Mouse (Mus musculus): Measurements from ENCODE around the gene Pdcd2. TPM values are rescaled to one million over a fixed set of nuclear protein-coding genes. Genes with fewer than 3 reads are reported as not detected.
"Not testable (repeated sequence)": the region's sequence is repeated elsewhere in the genome, so short reads cannot be mapped to it uniquely, and the experiment has no call there.

The Pdcd2 gene
- 34.2 and 45.3 TPM in 2 replicates for total RNA-seq (2021)
- long read RNA-seq, transcript Pdcd2-201 (6 exons, 1,120 nt), result major isoform, 27 of 35 reads
- long read RNA-seq, partial matches to known transcripts, result 4 of 35 reads
- long read RNA-seq, other reads (novel, unspliced or antisense), result 4 of 35 reads

DNA sequence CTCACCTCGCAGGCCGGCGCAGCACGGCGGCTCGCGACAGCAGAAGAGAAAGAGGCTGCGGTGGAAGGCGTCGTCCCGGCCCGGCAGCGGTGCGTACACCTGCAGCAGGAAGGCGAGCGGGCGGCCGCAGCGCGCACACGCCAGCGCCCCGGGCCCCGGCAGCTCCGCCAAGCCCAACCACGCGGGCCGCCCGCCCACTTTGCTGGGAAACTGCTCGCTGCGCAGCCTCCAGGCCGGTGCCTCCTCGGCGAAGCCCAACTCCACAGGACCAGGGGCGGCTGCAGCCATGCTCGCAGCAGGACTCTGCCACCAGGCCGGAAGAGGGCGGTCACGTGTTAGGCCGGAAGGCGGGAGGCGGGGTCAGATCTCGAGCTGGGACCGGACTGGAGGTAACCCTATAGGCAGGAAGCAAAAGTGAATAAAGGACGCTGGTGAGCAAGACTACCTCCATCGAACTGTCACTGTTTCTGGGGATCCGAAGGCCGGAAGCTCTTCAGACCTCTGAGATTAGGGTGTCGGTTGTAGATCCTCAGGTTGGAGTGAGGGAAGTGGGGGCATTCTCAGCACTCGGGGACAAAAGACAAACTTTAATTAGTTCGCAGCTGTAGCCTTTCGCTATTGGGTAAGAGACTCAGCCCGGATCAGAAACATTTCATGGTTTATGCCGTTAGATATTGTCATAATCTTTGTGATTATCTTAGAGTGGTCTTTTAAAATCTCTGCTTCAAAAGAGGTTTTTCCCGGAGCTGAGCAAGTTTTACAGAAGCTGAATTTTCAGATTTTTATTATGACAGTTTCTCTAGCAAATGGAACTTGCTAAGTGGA, at the start of gene Pdcd2:
TSS of gene Pdcd2 (minus strand) at position 316 of the 825 bp plus-strand sequence.
- peak; percentile 94 for DNase-seq

DNA sequence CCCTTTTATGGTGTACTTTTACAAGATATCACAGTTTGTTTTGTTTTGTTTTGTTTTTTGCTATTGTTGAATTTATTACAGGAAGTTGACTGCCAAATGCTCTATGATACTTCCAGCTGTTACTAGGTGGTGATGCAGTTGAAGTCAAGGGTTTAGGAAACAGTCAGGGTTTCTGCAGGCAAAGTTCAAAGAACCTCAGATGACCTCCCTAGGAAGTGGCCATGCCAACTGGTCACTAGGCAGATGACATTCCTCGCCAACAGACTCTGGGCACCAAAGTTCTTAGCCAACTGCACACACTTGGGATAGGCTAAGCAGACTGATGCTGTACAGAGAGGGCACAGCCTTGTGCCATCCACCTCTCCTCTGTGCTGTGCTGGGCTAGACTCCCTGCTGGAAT, 48.0 kb upstream of the Pdcd2 start:
- no peak for DNase-seq

DNA sequence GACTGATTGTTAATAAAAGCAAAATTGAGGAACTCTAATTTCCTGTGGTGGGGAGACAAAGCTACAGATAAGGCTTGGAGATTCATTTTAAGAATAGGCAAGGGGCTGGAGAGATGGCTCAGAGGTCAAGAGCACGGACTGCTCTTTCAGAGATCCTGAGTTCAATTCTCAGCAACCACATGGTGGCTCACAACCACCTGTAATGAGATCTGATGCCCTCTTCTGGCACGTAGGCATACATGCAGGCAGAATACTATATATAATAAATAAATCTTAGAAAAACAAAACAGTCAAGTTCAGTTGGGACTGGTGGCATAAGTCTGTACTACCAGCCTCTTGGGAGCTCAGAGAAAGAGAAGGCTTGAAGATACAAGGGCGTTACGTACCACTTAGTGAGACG, 39.8 kb upstream of the Pdcd2 start:
- no peak for DNase-seq

DNA sequence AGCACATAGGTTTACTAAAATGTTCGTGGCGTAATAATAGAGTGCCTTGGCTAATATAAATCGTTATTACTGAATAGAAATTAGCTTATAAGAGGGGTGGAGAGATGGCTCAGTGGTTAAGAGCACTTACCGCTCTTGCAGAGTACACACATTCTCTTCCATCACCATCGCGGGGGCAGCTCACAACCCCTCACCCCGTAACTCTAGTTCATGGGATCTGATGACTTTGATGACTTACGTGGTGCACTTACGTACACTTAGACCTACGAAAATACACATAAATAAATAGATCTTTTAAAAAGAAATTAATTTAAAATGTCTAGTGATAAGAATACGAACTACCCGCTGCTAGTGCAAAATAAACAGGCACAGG, 37.8 kb upstream of the Pdcd2 start:
- no peak for DNase-seq

DNA sequence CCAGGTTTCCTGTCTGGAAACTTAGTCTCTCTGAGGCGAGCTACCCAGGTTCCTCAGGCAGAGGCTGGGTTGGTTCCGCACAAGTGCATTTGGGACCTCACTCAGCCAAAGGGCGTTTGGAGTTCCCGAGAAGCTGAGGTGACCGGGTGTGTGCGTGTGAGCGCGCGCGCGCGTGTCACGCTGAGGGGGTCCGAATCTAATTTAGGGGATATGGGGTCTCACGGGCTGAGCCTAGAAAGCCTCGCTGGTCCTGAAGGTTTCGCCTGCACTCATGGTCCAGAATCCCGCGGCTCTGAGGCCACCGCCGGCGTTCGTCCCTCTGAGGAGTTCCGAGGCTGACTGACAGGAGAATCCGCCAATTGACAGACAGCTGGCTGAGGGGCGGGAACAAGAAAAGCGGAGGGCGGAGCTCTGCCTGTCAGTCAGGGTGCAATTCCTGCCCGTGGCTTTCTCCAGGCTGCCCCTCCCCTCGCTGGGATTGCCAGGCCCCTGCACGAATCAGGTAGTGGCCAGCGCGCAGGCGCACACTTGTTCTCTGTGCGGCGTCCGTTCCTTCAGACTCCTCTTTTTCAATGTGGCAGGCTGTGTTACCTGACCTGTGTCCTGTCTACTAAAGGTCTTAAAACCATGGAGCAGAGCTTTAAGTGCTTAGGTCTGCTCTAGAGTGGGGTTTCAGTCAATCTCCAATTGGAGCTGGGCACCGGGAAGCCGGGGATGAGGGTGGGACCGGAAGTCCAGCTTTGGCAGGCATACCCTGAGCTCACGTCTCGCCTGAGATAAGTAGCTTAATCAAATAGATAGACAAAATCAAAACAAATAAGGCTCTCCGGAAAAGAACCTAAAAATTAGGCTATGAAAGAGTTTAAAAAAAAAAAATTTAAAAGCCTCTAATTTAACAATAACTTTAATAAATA, 37.2 kb upstream of the Pdcd2 start, which contains the start of gene Prdm9:
TSS of gene Prdm9 (minus strand) at position 341 of the 914 bp plus-strand sequence.
- peak; percentile 99 for DNase-seq

DNA sequence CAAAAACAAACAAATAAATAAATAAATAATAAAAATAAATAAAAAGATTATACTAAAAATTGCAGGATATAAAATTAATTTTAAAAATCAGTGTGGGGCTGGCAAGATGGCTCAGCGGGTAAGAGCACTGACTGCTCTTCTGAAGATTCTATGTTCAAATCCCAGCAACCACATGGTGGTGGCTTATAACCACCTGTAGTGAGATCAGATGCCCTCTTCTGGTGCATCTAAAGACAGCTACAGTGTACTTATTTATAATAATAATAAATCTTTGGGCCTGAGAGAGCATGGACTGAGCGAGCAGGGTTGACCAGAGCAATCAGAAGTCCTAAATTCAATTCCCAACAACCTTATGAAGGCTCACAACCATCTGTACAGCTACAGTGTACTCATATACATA, 32.8 kb upstream of the Pdcd2 start:
- no peak for DNase-seq

DNA sequence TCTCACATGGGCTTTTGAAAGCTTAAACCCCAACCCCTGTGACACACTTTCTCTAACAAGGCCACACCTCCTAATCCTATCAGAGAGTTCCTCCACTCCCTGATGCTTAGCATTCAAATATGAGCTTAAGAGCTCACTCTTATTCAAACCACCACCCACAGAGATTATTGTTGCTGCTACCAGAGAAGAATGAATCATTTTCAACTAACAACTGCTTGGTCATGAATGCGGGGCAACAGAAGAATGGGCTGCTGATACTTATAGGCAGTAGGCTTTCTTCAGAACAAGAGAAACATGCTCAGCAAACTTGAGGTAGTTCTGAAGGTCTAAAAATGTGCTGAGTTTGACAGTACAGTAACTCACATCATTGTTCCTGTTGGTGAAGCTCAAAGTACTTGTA, 22.6 kb upstream of the Pdcd2 start:
- DNase-seq, result no peak

DNA sequence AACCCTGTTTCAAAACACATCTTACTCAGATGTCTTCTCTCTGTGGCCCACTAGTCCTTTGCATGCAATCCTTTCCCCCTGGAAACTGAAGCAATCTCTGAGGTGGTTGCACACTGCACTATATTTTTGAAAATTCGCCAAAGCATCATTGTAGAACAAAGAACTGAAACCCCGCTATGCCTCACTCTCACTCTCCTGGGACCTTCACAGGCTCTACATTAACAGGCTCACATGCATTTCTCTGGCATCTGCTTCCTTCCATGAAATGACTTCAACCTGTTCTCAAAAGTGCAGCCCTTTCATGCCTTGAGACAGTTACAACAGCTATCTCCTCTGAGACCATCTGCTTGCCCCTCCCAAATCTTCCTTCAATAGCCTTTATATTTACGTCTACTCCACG, 19.3 kb upstream of the Pdcd2 start:
- DNase-seq, result no peak

DNA sequence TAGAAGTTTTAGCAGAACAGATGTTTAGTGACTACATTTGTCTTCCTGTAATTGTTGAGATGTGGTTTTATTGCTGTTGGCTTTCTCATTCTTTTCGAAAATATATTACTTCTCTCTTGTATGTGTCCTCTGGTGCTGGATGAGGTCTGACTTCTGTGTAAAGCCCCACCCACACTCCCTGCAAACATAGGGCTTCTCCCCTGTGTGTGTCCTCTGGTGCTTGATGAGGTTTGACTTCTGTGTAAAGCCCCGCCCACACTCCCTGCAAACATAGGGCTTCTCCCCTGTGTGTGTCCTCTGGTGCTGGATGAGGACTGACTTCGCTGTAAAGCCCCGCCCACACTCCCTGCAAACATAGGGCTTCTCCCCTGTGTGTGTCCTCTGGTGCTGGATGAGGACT, 16.8 kb upstream of the Pdcd2 start:
- DNase-seq, result not testable (repeated sequence)

DNA sequence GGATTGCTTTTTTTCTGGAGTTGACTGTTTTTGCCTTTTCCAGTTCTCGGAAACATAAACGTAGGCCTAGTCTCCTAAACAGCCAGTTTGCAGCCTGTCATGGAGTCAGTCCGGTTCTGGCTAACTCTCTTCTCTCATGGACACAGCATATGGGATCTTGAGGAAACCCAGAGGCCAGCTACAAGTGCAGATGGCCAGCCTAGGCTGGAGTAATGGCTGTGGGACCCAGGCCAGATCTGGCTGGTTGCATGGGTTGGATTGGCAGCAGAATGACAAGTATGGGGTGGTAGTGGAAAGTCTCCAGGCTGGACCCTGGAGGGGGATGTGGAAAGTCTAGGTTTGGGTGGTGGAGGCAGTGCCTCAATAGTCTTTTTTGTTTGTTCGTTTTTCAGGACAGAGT, 13.2 kb upstream of the Pdcd2 start:
- no peak for DNase-seq

DNA sequence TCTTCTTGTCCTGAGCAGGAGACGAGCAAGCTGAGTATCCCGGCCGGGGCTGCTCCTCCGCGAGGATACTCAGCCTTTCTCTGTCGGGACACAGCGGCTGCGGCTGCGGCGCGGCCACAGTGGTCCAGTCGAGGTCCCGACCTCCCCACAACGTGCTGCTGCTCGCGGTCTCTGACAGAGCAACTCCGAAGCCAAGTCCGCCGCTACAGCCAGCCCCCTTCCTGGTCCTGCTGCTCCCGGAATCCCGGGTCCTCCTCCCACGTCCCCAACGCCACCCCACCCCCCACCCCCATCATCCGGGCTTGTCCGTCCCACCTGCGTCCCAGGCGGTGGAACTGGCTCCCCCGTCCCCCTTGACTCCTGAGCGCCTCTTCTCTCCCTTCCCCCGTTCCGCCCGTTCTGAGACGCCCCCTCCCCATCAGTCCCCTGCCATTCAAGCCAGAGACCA, 9.4 kb upstream of the Pdcd2 start:
- DNase-seq, result peak; percentile 10

DNA sequence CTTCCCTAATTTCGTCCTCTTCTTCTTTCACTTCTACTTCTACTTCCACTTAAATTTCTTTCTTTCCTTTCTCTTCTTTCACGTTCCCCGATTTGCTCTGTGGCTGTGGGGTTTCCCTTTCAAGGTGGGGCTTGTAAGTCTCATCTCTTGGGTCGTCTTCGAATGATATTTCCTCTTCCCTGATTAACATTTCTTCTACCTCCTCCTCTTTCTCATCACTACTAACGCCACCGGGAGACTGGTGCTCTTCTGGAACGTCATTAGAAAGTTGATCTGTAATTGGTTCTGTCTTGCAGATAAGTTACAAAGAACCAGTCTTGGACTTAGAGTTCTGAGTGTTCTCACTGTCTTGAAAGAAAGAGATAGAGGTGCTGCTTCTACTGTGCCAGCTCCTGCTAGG, 8.8 kb upstream of the Pdcd2 start:
- DNase-seq, result no peak

DNA sequence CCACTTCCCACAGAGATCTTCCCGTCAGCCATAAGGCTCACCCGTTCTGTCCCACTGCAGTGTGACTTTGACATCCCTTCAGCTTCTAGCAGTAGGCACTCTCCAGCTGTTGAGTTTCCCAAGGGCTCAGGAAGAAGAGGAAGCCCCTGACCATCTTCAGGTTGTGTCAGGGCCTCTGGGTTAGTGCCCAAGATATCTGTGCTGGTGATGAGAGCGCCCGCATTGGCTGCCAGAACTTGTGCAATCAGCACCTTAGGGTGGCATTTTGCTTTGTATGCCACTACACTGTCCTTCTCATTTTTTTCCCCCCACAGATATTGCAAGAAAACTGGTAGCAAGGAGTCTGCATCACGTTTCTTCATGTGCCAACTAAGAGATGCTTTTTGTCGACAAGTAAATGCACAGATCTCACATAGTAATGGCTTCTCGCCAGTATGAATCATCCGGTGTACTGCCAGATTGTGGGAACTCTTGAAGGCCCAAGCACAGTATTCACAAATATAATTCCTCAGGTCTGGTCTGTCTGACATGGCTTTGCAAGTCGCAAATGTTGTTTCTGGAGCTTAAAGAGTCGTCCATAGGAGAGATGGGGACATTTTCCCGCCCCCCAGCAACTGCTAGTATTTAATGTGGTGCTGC, 8.2 kb upstream of the Pdcd2 start:
- DNase-seq, result peak; percentile 4

DNA sequence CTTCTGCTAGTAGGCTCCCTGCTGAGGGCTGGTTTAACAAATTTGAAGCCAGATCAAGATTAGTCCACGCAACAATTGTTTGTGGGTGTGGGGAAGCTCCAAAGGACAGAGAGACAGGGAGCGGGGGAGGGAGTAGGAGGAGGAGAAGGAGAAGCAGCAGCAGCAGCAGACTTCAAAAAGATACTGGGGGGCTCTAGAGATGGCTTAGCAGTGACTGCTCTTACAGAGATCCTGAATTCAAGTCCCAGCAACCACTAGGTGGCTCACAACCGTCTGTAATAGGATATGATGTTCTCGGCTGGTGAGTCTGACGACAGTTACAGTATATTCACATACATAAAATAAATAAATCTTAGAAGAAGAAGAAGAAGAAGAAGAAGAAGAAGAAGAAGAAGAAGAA, 3.0 kb upstream of the Pdcd2 start:
- DNase-seq, result peak; percentile 22

DNA sequence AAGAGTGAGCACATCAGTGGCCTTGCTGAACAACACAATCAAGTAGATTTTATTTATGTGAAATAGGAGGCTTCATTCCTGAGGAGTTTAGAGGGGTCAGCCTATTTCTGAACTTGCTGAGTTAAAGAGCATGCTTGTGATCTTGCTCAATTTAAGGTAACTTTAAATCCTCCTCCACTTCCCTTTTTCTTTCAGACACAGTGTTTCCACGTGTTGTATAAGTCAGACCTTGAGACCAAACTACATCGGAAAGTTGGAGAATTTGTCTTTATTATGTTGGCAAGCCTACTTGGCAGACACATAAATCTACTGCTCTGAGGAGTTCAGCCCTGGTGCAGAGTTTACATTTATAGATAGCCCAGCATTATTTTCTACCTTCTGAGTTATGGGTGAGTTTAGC, 1.8 kb upstream of the Pdcd2 start:
- DNase-seq, result no peak

DNA sequence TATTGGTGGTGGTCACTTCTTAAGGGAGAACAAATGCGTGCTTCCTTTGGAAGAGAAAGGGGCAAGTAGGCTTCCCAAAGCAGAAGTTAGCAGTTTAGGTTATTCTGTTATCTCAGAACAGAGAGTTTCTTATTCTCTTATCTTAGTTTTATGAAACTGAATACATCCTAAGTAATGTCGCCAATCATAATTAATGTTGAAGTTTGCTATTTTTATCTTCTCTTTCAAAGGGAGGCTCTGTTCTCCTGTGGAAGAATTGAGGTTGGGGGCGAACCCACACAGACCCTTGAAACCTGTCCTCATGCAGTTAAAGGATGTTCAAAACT, 673 bp upstream of the Pdcd2 start:
- no peak for DNase-seq

DNA sequence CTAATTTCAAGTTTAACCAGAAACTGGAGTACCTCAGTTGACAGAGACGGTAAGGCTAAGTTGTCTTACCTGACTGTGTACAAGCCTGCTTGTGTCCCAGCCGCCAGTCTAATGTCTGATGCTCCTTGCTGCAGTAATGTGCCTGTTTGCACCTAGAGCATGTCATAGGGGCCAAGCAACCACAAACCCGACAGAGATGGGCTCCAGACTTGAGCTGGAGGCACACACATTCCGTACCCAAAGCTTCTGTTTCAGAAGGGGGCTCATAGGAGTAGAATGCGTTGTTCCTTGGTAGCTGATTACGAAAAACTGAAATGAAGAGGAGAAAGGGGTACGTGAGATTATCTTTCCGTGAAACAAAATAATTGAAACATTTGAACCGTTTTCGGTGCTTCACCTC, 797 bp downstream of the Pdcd2 start:
- DNase-seq, result no peak

DNA sequence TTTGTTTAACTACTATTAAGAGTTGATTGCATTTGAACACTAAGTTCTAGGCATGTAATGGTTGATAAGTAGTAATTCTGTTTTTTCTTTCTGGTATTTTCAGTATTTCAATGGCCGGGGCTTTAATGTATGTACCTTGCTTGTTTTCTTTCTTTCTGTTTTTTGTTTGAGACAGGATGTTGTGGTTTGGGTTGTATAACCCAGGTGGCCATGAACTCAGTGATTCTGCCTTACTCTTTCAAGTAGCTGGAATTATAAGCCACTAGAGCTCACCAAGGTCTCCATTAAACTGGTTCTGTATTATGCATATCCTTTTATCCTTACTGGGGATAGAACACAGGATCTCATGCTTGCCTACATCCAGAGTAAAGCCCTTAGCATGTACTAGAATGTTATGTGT, 8.3 kb downstream of the Pdcd2 start:
- DNase-seq, result no peak

DNA sequence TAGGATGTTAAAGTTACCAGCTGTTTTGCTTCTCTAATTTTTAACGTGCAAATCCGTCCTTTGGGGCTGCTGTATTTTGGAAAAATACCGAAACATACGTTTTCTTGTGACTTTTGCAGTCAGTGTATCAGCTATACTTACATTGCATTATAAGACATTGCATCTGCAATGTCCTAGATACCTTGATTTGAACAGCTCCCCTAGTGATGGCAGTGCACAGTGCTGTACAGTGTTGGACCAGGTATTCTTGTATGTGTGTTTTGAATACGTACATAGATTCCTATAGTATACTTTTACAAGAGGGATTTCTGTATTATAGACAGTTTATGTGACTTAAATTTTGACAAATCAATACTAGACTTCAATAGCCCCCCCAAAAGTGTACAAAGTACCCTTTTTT, 8.9 kb downstream of the Pdcd2 start:
- no peak for DNase-seq

DNA sequence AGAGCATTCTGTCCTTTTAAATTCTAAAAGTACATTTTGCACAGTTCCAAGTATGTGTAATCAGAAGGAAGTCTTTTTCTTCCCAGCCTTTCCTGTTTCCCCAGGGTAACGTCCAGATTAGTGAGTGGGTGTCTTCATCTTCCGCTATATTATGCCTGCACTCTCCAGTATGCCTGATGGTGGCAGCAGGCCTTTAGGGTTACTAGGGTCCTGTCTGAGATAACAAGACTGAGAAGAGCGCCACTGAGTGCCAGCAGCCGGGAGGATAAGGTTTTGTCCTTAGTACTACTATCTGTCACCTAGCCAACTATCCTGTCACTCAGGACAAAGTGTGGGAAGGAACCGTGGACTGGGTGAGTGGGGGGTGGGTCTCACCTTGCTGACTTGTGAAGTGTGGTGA, 9.3 kb downstream of the Pdcd2 start:
- DNase-seq, result no peak

DNA sequence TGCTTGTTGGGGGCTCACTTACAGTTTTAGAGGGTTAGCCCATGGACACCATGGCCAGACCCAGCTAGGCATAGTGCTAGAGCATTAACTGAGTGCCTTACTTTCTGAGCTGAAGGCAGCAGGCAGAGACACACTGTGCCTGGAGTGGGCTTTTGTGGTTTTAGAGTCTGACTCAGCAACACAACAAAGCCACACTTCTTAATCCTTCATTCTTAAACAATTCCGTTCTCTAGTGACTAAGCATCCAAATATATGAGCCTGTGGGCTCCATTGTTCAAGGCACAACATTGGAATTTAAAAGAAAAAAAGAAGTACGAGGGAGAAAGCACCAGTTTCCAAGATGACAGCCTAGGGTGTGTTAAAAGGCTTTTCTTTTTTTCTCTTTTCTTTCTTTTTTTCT, 16.4 kb downstream of the Pdcd2 start:
- DNase-seq, result no peak

DNA sequence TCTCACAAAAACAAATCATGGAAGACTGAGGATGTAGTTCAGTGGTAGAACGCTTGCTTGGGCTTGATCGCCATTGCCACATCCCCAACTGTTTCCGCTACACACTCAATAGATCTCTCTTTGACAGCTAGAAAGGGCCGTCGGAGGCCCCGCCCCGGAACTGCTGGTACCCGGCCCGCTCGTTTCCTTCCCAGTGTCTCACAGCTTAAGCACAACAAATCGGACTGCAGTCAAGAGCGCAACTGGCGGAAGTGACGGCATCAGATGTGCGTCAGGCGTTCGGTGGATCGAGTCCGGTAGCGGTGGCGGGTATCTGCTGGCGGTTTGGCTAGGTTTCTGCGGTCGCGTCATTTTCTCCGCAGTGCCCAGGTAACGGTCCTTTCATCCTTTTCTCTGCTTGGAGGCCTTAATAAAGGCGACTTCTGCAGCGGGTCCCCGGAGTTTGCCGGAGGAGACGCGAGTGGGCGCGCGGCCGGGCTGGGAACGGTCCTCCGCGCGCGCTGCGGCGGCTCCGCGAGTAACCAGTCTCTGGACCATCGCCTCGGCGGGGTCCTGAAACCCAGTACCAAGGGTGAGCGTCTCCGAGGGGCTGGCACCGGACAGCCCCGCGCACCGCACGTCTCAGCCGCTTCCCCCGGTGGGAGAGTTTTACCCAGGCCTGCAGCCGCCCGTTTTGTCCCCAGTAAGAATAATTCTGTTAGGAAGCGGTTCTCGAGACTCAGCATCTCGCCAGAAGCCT, 27.3 kb downstream of the Pdcd2 start, which contains the start of the genes Psmb1 and Tbp:
TSS of gene Psmb1 (minus strand) at position 96 of the 739 bp plus-strand sequence.
TSS of gene Tbp (plus strand) at position 233 of the 739 bp plus-strand sequence.
- DNase-seq, result peak; percentile 95

All from adrenal gland, postnatal 25 days (tissue).